Mouse (Mus musculus): ENCODE measurements around the gene Tmem132a. TPM values are rescaled to one million over a fixed set of nuclear protein-coding genes. Genes with fewer than 3 reads are reported as not detected.
A peak's percentile ranks its signal among the peaks of the same experiment; 100 is the strongest.

The Tmem132a gene
- polyA plus RNA-seq, 1 experiment, result 2.9 TPM

GRCm38 (mm10) chr19:10821319-10821718, 48.4 kb downstream of the Tmem132a start:
- no peaks in the 10 kb centered on the region for H3K36me3 ChIP-seq (replicated peaks; ENCODE audit: low read length)
- H3K4me1 ChIP-seq, result peaks cover 4% of the 10 kb centered on the region
- no peaks in the 10 kb centered on the region for H3K9me3 ChIP-seq
- peaks cover 34% of the 10 kb centered on the region for H3K27me3 ChIP-seq (replicated peaks)
- TF ChIP-seq GATA1 (IDR thresholded peaks at IDR 0.05; ENCODE audit: borderline replicate concordance, low read length), result no peak
- TF ChIP-seq FLI1 (IDR thresholded peaks at IDR 0.05; ENCODE audit: low read length), result no peak
- peak overlapping the region; percentile 38 for H3K4me3 ChIP-seq (replicated peaks)

GRCm38 (mm10) chr19:10818217-10818946, 51.4 kb downstream of the Tmem132a start:
- Histone ChIP-seq H3K27me3 (replicated peaks) (peaks cover 37% of the 10 kb centered on the region), H3K36me3 (replicated peaks; ENCODE audit: low read length) (no peaks in the 10 kb centered on the region), H3K4me1 (peaks cover 4% of the 10 kb centered on the region), H3K4me3 (replicated peaks) (peak overlapping the region; percentile 29), H3K9me3 (no peaks in the 10 kb centered on the region)
- no peak for TF ChIP-seq GATA1 (IDR thresholded peaks at IDR 0.05; ENCODE audit: borderline replicate concordance, low read length)
- TF ChIP-seq FLI1 (IDR thresholded peaks at IDR 0.05; ENCODE audit: low read length), result no peak

- no peaks in the 10 kb centered on the region for H3K9me3 ChIP-seq
- H3K4me1 ChIP-seq, result peaks cover 3% of the 10 kb centered on the region
- no peaks in the 10 kb centered on the region for H3K36me3 ChIP-seq (replicated peaks; ENCODE audit: low read length)
- no peak overlapping the region for H3K4me3 ChIP-seq (replicated peaks)
- TF ChIP-seq FLI1 (IDR thresholded peaks at IDR 0.05; ENCODE audit: low read length), result no peak
- no peak for TF ChIP-seq GATA1 (IDR thresholded peaks at IDR 0.05; ENCODE audit: borderline replicate concordance, low read length)
- peaks cover 31% of the 10 kb centered on the region for H3K27me3 ChIP-seq (replicated peaks)
Observed at GRCm38 (mm10) chr19:10816462-10816861, 53.3 kb downstream of the Tmem132a start.

- no peaks in the 10 kb centered on the region for H3K36me3 ChIP-seq (replicated peaks; ENCODE audit: low read length)
- TF ChIP-seq FLI1 (IDR thresholded peaks at IDR 0.05; ENCODE audit: low read length) (no peak), GATA1 (IDR thresholded peaks at IDR 0.05; ENCODE audit: borderline replicate concordance, low read length) (no peak)
- peaks cover 28% of the 10 kb centered on the region for H3K27me3 ChIP-seq (replicated peaks)
- H3K9me3 ChIP-seq, result no peaks in the 10 kb centered on the region
- H3K4me3 ChIP-seq (replicated peaks), result no peak overlapping the region
- no peaks in the 10 kb centered on the region; the same call in 1 of the 2 replicates for H3K4me1 ChIP-seq
Observed at GRCm38 (mm10) chr19:10815871-10816270, 53.9 kb downstream of the Tmem132a start.

GRCm38 (mm10) chr19:10813905-10814304, 55.8 kb downstream of the Tmem132a start:
- peaks cover 31% of the 10 kb centered on the region for H3K27me3 ChIP-seq (replicated peaks)
- H3K4me3 ChIP-seq (replicated peaks), result no peak overlapping the region
- TF ChIP-seq GATA1 (IDR thresholded peaks at IDR 0.05; ENCODE audit: borderline replicate concordance, low read length) (no peak), FLI1 (IDR thresholded peaks at IDR 0.05; ENCODE audit: low read length) (no peak)
- H3K36me3 ChIP-seq (replicated peaks; ENCODE audit: low read length), result no peaks in the 10 kb centered on the region
- no peaks in the 10 kb centered on the region for H3K9me3 ChIP-seq
- H3K4me1 ChIP-seq, result no peaks in the 10 kb centered on the region; the same call in 1 of the 2 replicates

GRCm38 (mm10) chr19:10813039-10813438, 56.7 kb downstream of the Tmem132a start:
- no peaks in the 10 kb centered on the region for H3K36me3 ChIP-seq (replicated peaks; ENCODE audit: low read length)
- H3K4me1 ChIP-seq, result no peaks in the 10 kb centered on the region
- TF ChIP-seq GATA1 (IDR thresholded peaks at IDR 0.05; ENCODE audit: borderline replicate concordance, low read length), result no peak
- TF ChIP-seq FLI1 (IDR thresholded peaks at IDR 0.05; ENCODE audit: low read length), result no peak
- no peak overlapping the region for H3K4me3 ChIP-seq (replicated peaks)
- H3K27me3 ChIP-seq (replicated peaks), result peaks cover 35% of the 10 kb centered on the region
- no peaks in the 10 kb centered on the region for H3K9me3 ChIP-seq

- TF ChIP-seq GATA1 (IDR thresholded peaks at IDR 0.05; ENCODE audit: borderline replicate concordance, low read length) (no peak), FLI1 (IDR thresholded peaks at IDR 0.05; ENCODE audit: low read length) (no peak)
- H3K4me1 ChIP-seq, result no peaks in the 10 kb centered on the region
- no peaks in the 10 kb centered on the region for H3K9me3 ChIP-seq
- no peak overlapping the region for H3K4me3 ChIP-seq (replicated peaks)
- H3K36me3 ChIP-seq (replicated peaks; ENCODE audit: low read length), result no peaks in the 10 kb centered on the region
- peaks cover 32% of the 10 kb centered on the region for H3K27me3 ChIP-seq (replicated peaks)
Observed at GRCm38 (mm10) chr19:10811471-10811870, 58.3 kb downstream of the Tmem132a start.

- Histone ChIP-seq H3K36me3 (replicated peaks; ENCODE audit: low read length) (no peaks in the 10 kb centered on the region), H3K27me3 (replicated peaks) (peaks cover 33% of the 10 kb centered on the region), H3K4me3 (replicated peaks) (no peak overlapping the region), H3K9me3 (no peaks in the 10 kb centered on the region), H3K4me1 (no peaks in the 10 kb centered on the region)
- TF ChIP-seq FLI1 (IDR thresholded peaks at IDR 0.05; ENCODE audit: low read length), result no peak
- no peak for TF ChIP-seq GATA1 (IDR thresholded peaks at IDR 0.05; ENCODE audit: borderline replicate concordance, low read length)
Observed at GRCm38 (mm10) chr19:10810176-10810492, 59.6 kb downstream of the Tmem132a start.

GRCm38 (mm10) chr19:10809428-10810175, 60.1 kb downstream of the Tmem132a start:
- TF ChIP-seq GATA1 (IDR thresholded peaks at IDR 0.05; ENCODE audit: borderline replicate concordance, low read length), result no peak
- TF ChIP-seq FLI1 (IDR thresholded peaks at IDR 0.05; ENCODE audit: low read length), result no peak

More at GRCm38 (mm10) chr19:10809428-10810175, 60.1 kb downstream of the Tmem132a start:
- no peaks in the 10 kb centered on the region for H3K36me3 ChIP-seq (replicated peaks; ENCODE audit: low read length)
- no peaks in the 10 kb centered on the region for H3K9me3 ChIP-seq
- H3K27me3 ChIP-seq (replicated peaks), result peaks cover 30% of the 10 kb centered on the region
- H3K4me3 ChIP-seq (replicated peaks), result no peak overlapping the region
- no peaks in the 10 kb centered on the region for H3K4me1 ChIP-seq

Measured in megakaryocyte, embryonic 14.5 days (primary cell).